Mouse (Mus musculus) spleen, adult 18-20 months (tissue): ENCODE measurements around the gene Olfr393.

Source experiments
- DNase-seq, 2 experiments: peaks; one replicate each; pipeline ENCODE4 v3.0.0; 2022; ENCODE audit warnings: mixed read lengths in 2 of 2

Gene Olfr393

DNA sequence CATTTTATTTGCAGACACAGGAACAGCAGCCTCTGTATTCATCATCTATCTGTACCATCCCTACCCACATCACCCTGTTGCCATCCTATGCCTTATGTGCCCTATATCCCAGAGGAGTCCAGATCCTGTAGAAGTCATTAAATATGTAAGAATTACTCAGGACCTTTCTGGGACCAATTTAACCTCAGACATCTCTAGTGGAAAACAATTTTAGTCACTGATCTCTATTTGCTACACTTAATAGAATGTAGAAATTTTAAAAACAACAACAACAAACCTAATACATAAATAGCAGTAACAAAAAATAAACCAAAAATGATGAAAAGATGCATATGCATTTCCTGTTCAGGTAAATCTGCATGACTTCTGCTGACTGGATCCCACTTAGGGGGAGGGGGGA is at the start of gene Olfr393:
Olfr393 (minus strand) TSS at position 101 of the 400 bp plus-strand sequence.
- DNase-seq = no peak

DNA sequence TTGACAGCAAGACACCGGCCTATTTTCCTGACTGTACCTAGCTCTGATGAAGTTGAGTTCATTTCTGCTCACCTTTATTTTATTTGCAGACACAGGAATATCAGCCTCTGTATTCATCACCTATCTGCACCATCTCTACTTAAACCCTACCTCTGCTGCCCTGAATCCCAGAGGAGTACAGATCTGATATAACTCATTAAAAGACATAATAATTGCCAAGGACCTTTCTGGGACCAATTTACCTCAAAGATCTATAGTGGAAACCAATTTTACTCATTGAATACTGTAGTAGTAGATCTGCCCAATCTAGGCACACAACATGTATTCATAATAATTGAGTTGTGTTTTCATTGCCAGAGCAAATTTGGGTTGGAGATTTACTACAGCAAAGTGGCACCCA is 39.4 kb upstream of the Olfr393 start, which contains the start of gene Olfr394:
Olfr394 (minus strand) TSS at position 101 of the 400 bp plus-strand sequence.
- no peak for DNase-seq

DNA sequence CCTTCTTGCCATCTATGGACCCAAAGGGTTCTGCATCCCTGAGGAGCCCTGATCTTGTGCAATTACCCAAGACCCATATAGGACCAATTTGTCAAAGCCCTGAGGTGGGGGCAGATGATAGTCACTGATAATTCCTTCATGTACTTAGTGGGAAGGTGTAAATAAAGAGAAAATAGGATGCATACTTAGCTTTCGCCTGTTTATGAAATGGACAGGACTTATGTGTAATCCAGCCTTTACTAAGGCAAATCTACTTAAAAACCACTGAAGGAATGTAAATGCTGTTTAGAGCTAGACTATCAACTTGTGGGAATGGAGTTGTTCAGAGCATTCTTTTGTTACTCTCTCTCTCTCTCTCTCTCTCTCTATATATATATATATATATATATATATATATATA is 34.3 kb downstream of the Olfr393 start, which contains the start of gene Olfr392:
Olfr392 (minus strand) TSS at position 101 of the 400 bp plus-strand sequence.
- no peak for DNase-seq

DNA sequence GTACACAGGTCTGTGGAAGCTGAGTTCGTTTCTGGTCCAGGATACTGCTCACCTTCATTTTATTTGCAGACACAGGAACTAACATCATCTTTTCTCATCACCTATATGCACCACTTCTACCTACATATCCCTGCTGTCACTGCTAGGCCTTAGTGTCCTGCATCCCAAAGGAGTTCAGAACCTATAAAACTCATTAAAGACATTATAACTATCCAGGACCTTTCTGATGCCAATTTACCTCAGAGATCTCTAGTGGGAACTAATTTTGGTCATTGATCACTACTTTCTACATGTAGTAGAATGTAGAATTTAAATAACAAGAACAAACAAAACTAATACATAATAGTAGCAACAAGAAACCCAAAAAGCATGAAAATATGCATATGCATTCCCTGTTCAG is 48.3 kb downstream of the Olfr393 start, which contains the start of gene Olfr391-ps:
Olfr391-ps (minus strand) TSS at position 101 of the 400 bp plus-strand sequence.
- DNase-seq = no peak
